Mouse (Mus musculus) ES-E14 (cell line): ENCODE measurements around the gene Trpv1. TPM values are rescaled to one million over a fixed set of nuclear protein-coding genes. Genes with fewer than 3 reads are reported as not detected.

Source experiments
- DNase-seq: peaks from one replicate; pipeline ENCODE4 v3.0.0-alpha.2; 2013; ENCODE audit warnings: low read depth, low spot score
- H3K27ac ChIP-seq: 2 replicates; pipeline ENCODE4 v1.5.1; 2012; ENCODE audit warnings: low read depth, mild to moderate bottlenecking, low read length, moderate library complexity, mixed read lengths; ENCODE audit not compliant: poor library complexity, insufficient read depth, severe bottlenecking
- H3K36me3 ChIP-seq: 2 replicates; pipeline ENCODE4 v1.6.1; 2012; ENCODE audit warnings: mild to moderate bottlenecking, low read length, moderate library complexity, mixed read lengths; ENCODE audit not compliant: control insufficient read depth, poor library complexity, insufficient read depth, severe bottlenecking
- H3K4me1 ChIP-seq, 2 experiments: fragments of 150-350 bp in 1 of 2; sonication (generic) in 1 of 2; 2 replicates each; pipeline ENCODE4 v1.6.1; 2012; ENCODE audit warnings: low read length in 2 of 2, mild to moderate bottlenecking in 1 of 2, mixed read lengths in 1 of 2; ENCODE audit not compliant: control insufficient read depth in 2 of 2, insufficient read depth in 2 of 2, poor library complexity in 1 of 2
- H3K4me3 ChIP-seq, 2 experiments: fragments of 150-350 bp in 1 of 2; sonication (generic) in 1 of 2; 2 replicates each; pipeline ENCODE4 v1.5.1; 2012; ENCODE audit warnings: low read length in 2 of 2, low read depth in 1 of 2, mild to moderate bottlenecking in 1 of 2, mixed read lengths in 1 of 2; ENCODE audit not compliant: insufficient read depth in 1 of 2, poor library complexity in 1 of 2, severe bottlenecking in 1 of 2
- H3K9ac ChIP-seq: 2 replicates; pipeline ENCODE4 v1.6.1; 2012; ENCODE audit warnings: low read depth, mild to moderate bottlenecking, low read length, mixed read lengths; ENCODE audit not compliant: poor library complexity, insufficient read depth, severe bottlenecking
- H3K9me3 ChIP-seq: fragments of 150-350 bp; sonication (generic); 2 replicates; pipeline ENCODE4 v1.6.1; 2012; ENCODE audit warnings: low read depth, mild to moderate bottlenecking, low read length; ENCODE audit not compliant: control insufficient read depth, insufficient read depth
- CHD2 ChIP-seq: IDR thresholded peaks from 2 replicates; pipeline ENCODE4 v1.6.1; 2014; ENCODE audit warnings: mild to moderate bottlenecking, low read depth, low read length, inconsistent platforms
- HCFC1 ChIP-seq: IDR thresholded peaks from 2 replicates; pipeline ENCODE4 v1.6.1; 2012; ENCODE audit warnings: low read length, inconsistent platforms, borderline replicate concordance; ENCODE audit not compliant: insufficient read depth
- MAFK ChIP-seq: IDR thresholded peaks from 2 replicates; pipeline ENCODE4 v1.6.1; 2014; ENCODE audit warnings: mild to moderate bottlenecking, low read depth, low read length, inconsistent platforms; ENCODE audit not compliant: insufficient read depth
- ZC3H11A ChIP-seq: IDR thresholded peaks from 2 replicates; pipeline ENCODE4 v1.6.1; 2012; ENCODE audit warnings: low read depth, mild to moderate bottlenecking, inconsistent platforms, low read length, borderline replicate concordance
- ZNF384 ChIP-seq: IDR thresholded peaks from 2 replicates; pipeline ENCODE4 v1.6.1; 2012; ENCODE audit warnings: low read depth, low read length, inconsistent platforms
- in situ Hi-C, 2 experiments: fragments of 600-800 bp; cut with MboI; formaldehyde crosslinking; loops; one replicate each; pipeline ENCODE4 v1.15.1; 2025; ENCODE audit warnings: low sequenced_read_pairs in 2 of 2, inconsistent platforms in 1 of 2; ENCODE audit not compliant: unreplicated experiment in 2 of 2
- total RNA-seq: library from RNA; depleted of rRNA; stranded (reverse); fragments of 300-350 nt; gene quantifications from 2 replicates; pipeline ENCODE4 v1.2.3, GENCODE M21; 2012; rRNA removed

The Trpv1 gene
- total RNA-seq, 1 experiment = 0.22 TPM

DNA sequence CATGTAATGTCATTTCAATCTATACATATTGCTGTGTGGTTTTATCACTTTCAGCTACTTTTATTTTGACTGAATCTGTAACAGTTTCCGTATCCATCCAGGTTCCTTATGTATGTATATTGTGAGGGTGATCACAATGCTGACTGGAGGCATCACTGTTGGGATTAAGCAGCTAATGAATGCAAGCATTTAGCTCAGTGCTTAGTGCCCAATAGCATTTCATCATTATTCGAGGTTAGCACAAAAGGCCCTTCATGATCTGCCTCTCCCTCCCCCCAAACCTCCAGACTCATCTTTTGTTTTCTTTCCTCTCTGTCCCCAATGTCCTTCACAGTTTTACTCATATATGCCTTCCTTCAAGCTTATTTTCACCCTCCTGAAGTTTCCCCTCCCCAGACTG, 69.0 kb downstream of the Trpv1 start:
- no peak overlapping the region for H3K9ac ChIP-seq
- no peak for DNase-seq
- no peaks in the 10 kb centered on the region for H3K36me3 ChIP-seq
- H3K27ac ChIP-seq = no peak overlapping the region
- no peak overlapping the region for H3K4me3 ChIP-seq
- no peaks in the 10 kb centered on the region for H3K9me3 ChIP-seq
- in situ Hi-C loops = no loop called here
- no peaks in the 10 kb centered on the region for H3K4me1 ChIP-seq
- no peak for TF ChIP-seq CHD2
- no peak for TF ChIP-seq ZNF384
- no peak for TF ChIP-seq HCFC1
- TF ChIP-seq MAFK = no peak
- TF ChIP-seq ZC3H11A = no peak

Other genes starting within 250 kb of the Trpv1 start
- gene P2rx1, start 235.2 kb upstream of the Trpv1 start, total RNA-seq = 0.36 and 0.69 TPM in 2 replicates
- gene Camkk1, start 215.3 kb upstream of the Trpv1 start, total RNA-seq = 4.3 and 4.5 TPM in 2 replicates
- gene Ncbp3, start 186.5 kb upstream of the Trpv1 start, total RNA-seq = 9.6 and 10.4 TPM in 2 replicates
- gene Itgae, start 143.7 kb upstream of the Trpv1 start, total RNA-seq = 0.45 and 0.85 TPM in 2 replicates
- 19.7 and 25.5 TPM in 2 replicates for gene Haspin, start 96.0 kb upstream of the Trpv1 start, total RNA-seq
- gene P2rx5, start 73.9 kb upstream of the Trpv1 start, total RNA-seq = 1.7 and 1.9 TPM in 2 replicates
- gene Emc6, start 57.3 kb upstream of the Trpv1 start, total RNA-seq = 80.7 and 95.4 TPM in 2 replicates
- gene Tax1bp3, start 57.2 kb upstream of the Trpv1 start, total RNA-seq = 18.4 and 55.0 TPM in 2 replicates
- 15.8 and 22.1 TPM in 2 replicates for gene Ctns, start 35.2 kb upstream of the Trpv1 start, total RNA-seq
- gene Shpk, start 34.8 kb upstream of the Trpv1 start, total RNA-seq = 1.3 and 2.3 TPM in 2 replicates
- 0.16 and 0.54 TPM in 2 replicates for gene Trpv3, start 33.1 kb downstream of the Trpv1 start, total RNA-seq
- gene Aspa, start 95.3 kb downstream of the Trpv1 start, total RNA-seq = 2.2 and 4.1 TPM in 2 replicates
- gene Gm49340, start 95.4 kb downstream of the Trpv1 start, total RNA-seq = 0.13 TPM in 1 of 2 replicates, not detected in the other
- gene Spata22, start 95.4 kb downstream of the Trpv1 start, total RNA-seq = 0.74 and 3.3 TPM in 2 replicates
- gene Olfr20, start 116.5 kb downstream of the Trpv1 start, total RNA-seq = 0.31 TPM in 1 of 2 replicates, not detected in the other
- 1.1 and 1.6 TPM in 2 replicates for gene Olfr376, start 137.0 kb downstream of the Trpv1 start, total RNA-seq
- gene Olfr1, start 165.3 kb downstream of the Trpv1 start, total RNA-seq = not detected in 2 replicates
- not detected in 2 replicates for gene Olfr378, start 194.2 kb downstream of the Trpv1 start, total RNA-seq
- gene Olfr380, start 223.2 kb downstream of the Trpv1 start, total RNA-seq = not detected in 2 replicates